Mouse (Mus musculus) layer of hippocampus, adult 2 months (tissue): ENCODE measurements at regions not wholly inside any gene's neighbourhood (a gene's known extent, or its start where the extent isn't known, plus 50 kb on each side); places are given as distances from the start of the nearest gene placed in this dataset.

Source experiments
- DNase-seq, 2 experiments: peaks; one replicate each; pipeline ENCODE4 v3.0.0; 2022; ENCODE audit warnings: low spot score in 2 of 2
- H3K27ac ChIP-seq: fragments of 200-600 bp; 2 replicates; pipeline ENCODE4 v1.8.1; 2022
- H3K4me3 ChIP-seq: fragments of 200-600 bp; 2 replicates; pipeline ENCODE4 v1.8.1; 2022; ENCODE audit warnings: mild to moderate bottlenecking
- CTCF ChIP-seq: fragments of 200-600 bp; conservative IDR thresholded peaks from 2 replicates; pipeline ENCODE4 v1.8.1; 2022; ENCODE audit warnings: antibody characterized with exemption, mild to moderate bottlenecking, moderate library complexity

- no peak for TF ChIP-seq CTCF
- Histone ChIP-seq H3K27ac (no peak overlapping the region), H3K4me3 (no peak overlapping the region)
- DNase-seq, result no peak
These were observed 105.8 kb upstream of the Jun start for GRCm38 (mm10) chr4:95157653-95158430.

- DNase-seq, result no peak
- no peak overlapping the region for H3K4me3 ChIP-seq
- no peak for TF ChIP-seq CTCF
These were observed 106.8 kb upstream of the Jun start for GRCm38 (mm10) chr4:95158632-95159424.

GRCm38 (mm10) chr4:95159821-95160220 lies 107.8 kb upstream of the Jun start:
- no peak overlapping the region for H3K4me3 ChIP-seq
- TF ChIP-seq CTCF, result no peak
- no peak for DNase-seq
- peak overlapping the region; percentile 98 for H3K27ac ChIP-seq

More at GRCm38 (mm10) chr4:95158632-95159424, 106.8 kb upstream of the Jun start:
- no peak overlapping the region; the same call in 1 of the 2 replicates for H3K27ac ChIP-seq

GRCm38 (mm10) chr4:95160465-95160864 lies 108.4 kb upstream of the Jun start:
- DNase-seq, result no peak
- Histone ChIP-seq H3K4me3 (peak overlapping the region; percentile 54; the same call in 1 of the 2 replicates), H3K27ac (peak overlapping the region; percentile 98)
- no peak for TF ChIP-seq CTCF

- Histone ChIP-seq H3K27ac (peak overlapping the region; percentile 98), H3K4me3 (peak overlapping the region; percentile 54)
- TF ChIP-seq CTCF, result peak; percentile 57
- DNase-seq, result peak; percentile 83
These were observed 109.1 kb upstream of the Jun start for GRCm38 (mm10) chr4:95160912-95161669.

GRCm38 (mm10) chr4:95161670-95162020 lies 109.6 kb upstream of the Jun start:
- TF ChIP-seq CTCF, result no peak
- Histone ChIP-seq H3K4me3 (peak overlapping the region; percentile 54), H3K27ac (peak overlapping the region; percentile 98)
- DNase-seq, result no peak

GRCm38 (mm10) chr4:95162386-95163090 lies 110.5 kb upstream of the Jun start:
- TF ChIP-seq CTCF, result no peak
- no peak for DNase-seq
- H3K4me3 ChIP-seq, result no peak overlapping the region
- no peak overlapping the region; the same call in 1 of the 2 replicates for H3K27ac ChIP-seq

GRCm38 (mm10) chr4:95163403-95163802 lies 111.4 kb upstream of the Jun start:
- no peak for DNase-seq
- no peak overlapping the region for H3K4me3 ChIP-seq
- H3K27ac ChIP-seq, result no peak overlapping the region
- no peak for TF ChIP-seq CTCF

- H3K27ac ChIP-seq, result no peak overlapping the region
- DNase-seq, result no peak
- H3K4me3 ChIP-seq, result no peak overlapping the region
- TF ChIP-seq CTCF, result no peak
These were observed 114.5 kb upstream of the Jun start for GRCm38 (mm10) chr4:95166503-95166902.

GRCm38 (mm10) chr4:95167216-95167615 lies 115.2 kb upstream of the Jun start:
- Histone ChIP-seq H3K4me3 (no peak overlapping the region), H3K27ac (no peak overlapping the region)
- TF ChIP-seq CTCF, result no peak
- no peak for DNase-seq

GRCm38 (mm10) chr4:95169702-95170101 lies 117.7 kb upstream of the Jun start:
- no peak overlapping the region for H3K4me3 ChIP-seq
- DNase-seq, result no peak
- no peak for TF ChIP-seq CTCF
- H3K27ac ChIP-seq, result no peak overlapping the region

GRCm38 (mm10) chr4:95177753-95178152 lies 125.7 kb upstream of the Jun start:
- Histone ChIP-seq H3K4me3 (no peak overlapping the region), H3K27ac (peak overlapping the region; percentile 80)
- TF ChIP-seq CTCF, result no peak
- DNase-seq, result no peak
